Mouse (Mus musculus) gonadal fat pad, adult 2 months (tissue): ENCODE data around the gene Gm17026. TPM values are rescaled to one million over a fixed set of nuclear protein-coding genes. Genes with fewer than 3 reads are reported as not detected.
"Not testable (repeated sequence)": the region's sequence is repeated elsewhere in the genome, so short reads cannot be mapped to it uniquely, and the experiment has no call there.

Source experiments
- DNase-seq: peaks from one replicate; pipeline ENCODE4 v3.0.0-alpha.2; 2012; ENCODE audit warnings: low read depth
- polyA plus RNA-seq: library from polyadenylated mRNA; depleted of rRNA; stranded (reverse); fragments of >200 nt; gene quantifications from 2 replicates; pipeline ENCODE4 v1.2.3, GENCODE M21; 2012; rRNA removed

Gene Gm17026
- not detected in 2 replicates for polyA plus RNA-seq

DNA sequence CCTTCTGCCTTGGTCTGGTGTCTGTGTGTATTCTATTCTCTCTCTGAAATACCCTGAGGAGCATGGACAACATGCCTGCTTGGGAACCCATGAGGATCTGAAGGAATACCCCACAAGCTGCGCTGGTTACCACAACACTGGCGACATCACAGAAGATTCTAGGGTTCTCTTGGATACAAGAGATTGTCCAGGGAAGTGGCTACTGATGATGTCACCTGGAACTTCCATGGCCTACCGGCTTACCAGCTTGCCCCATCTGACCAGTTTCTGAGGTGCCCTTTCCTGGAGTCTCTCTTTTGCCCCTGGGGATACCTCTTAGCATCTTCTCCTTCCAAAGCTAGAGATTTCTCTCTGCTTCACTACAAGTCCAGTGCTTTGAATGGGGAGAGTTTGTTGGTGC, at the start of gene Gm17026:
Gene Gm17026 (minus strand): TSS at position 101 of the 400 bp plus-strand sequence.
- DNase-seq = not testable (repeated sequence)

DNA sequence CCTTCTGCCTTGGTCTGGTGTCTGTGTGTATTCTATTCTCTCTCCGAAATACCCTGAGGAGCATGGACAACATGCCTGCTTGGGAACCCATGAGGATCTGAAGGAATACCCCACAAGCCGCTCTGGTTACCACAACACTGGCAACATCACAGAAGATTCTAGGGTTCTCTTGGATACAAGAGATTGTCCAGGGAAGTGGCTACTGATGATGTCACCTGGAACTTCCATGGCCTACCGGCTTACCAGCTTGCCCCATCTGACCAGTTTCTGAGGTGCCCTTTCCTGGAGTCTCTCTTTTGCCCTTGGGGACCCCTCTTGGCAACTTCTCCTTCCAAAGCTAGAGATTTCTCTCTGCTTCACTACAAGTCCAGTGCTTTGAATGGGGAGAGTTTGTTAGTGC, 37.4 kb upstream of the Gm17026 start, which contains the start of gene Gm9611:
Gene Gm9611 (minus strand): TSS at position 101 of the 400 bp plus-strand sequence.
- DNase-seq = not testable (repeated sequence)

DNA sequence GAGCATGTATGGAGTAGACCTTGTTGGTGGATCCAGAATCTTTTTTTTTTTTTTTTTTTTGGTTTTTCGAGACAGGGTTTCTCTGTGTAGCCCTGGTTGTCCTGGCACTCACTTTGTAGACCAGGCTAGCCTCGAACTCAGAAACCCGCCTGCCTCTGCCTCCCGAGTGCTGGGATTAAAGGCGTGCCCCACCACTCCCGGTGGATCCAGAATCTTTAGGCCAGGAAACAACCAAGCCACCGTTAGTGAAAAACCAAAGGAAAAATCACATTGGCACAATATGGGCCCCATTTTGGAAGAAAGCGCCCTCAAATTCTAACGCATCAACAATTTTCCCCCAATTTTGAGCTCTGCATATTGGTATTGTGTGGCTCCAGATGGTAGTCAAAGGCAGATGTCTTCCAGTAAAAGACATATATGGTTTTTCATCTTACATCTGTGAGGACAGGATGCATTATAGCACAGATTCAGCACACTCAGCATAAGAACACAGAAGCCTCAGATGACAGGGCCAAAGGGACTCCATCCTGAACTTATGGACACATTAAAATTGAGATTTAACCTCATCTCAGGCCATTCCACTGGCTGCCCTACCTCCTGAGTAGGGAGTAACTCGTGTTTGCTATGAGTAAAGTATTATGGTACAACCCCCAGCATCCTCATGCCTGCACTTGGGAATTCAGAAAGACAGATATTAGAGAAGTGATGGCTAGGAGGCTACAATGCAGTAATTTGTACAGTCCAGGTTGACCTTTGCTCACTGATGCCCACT, 42.9 kb downstream of the Gm17026 start:
- not testable (repeated sequence) for DNase-seq

Other genes starting within 250 kb of the Gm17026 start
- not detected in 2 replicates for gene Gm7951, start 142.7 kb downstream of the Gm17026 start, polyA plus RNA-seq
- not detected in 2 replicates for gene Gm17027, start 97.4 kb downstream of the Gm17026 start, polyA plus RNA-seq
- not detected in 2 replicates for gene Gm3573, start 69.3 kb downstream of the Gm17026 start, polyA plus RNA-seq
- gene Gm9611, start 37.3 kb upstream of the Gm17026 start, polyA plus RNA-seq = not detected in 2 replicates
- not detected in 2 replicates for gene Gm7995, start 50.2 kb upstream of the Gm17026 start, polyA plus RNA-seq
- not detected in 2 replicates for gene Gm8005, start 179.6 kb upstream of the Gm17026 start, polyA plus RNA-seq
- not detected in 2 replicates for gene Gm8011, start 203.8 kb upstream of the Gm17026 start, polyA plus RNA-seq
- not detected in 2 replicates for gene Gm8020, start 242.3 kb upstream of the Gm17026 start, polyA plus RNA-seq